Mouse (Mus musculus) bone marrow, adult 2 months (tissue): ENCODE data around the gene Dnajc10.

ENCODE experiments used
- CTCF ChIP-seq: fragments of 200-500 bp; IDR thresholded peaks from 2 replicates; pipeline ENCODE4 v1.5.1; 2011; ENCODE audit warnings: low read length, control low read depth; ENCODE audit not compliant: control insufficient read depth, insufficient read depth
- POLR2A ChIP-seq: fragments of 200-500 bp; IDR thresholded peaks from 2 replicates; pipeline ENCODE4 v1.6.1; 2011; ENCODE audit warnings: low read depth, mild to moderate bottlenecking, control low read depth, low read length, borderline replicate concordance; ENCODE audit not compliant: control insufficient read depth

DNA sequence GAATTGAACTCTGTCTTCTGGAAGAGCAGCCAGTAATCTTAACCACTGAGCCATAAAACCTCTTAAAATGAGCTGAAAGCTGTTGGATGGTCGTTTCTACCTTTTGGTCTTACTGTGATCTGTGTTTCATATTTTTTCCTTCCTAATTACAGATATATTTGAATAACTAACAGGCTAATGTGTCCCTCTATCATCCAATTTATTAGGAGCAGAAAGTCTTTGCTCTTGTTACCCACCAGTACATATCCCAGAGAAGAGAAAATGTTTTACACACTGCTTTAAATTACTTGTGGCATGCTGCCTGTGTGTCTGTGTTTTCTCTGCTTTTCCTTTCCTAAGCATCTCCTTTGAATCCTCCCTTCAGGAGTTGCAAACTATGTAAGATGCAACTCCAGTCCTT lies 1.1 kb upstream of the Dnajc10 start:
- TF ChIP-seq CTCF (no peak), POLR2A (no peak)
